Mouse (Mus musculus) intestine, postnatal 0 days (tissue): ENCODE measurements around the gene Alkbh5. TPM values are rescaled to one million over a fixed set of nuclear protein-coding genes. Genes with fewer than 3 reads are reported as not detected.
"Not testable (repeated sequence)": the region's sequence is repeated elsewhere in the genome, so short reads cannot be mapped to it uniquely, and the experiment has no call there.

Source experiments
- ATAC-seq: fragments of 200-750 bp; cut with Nextera tagmentation; 2 replicates; pipeline ENCODE4 v1.8.0; 2017; ENCODE audit warnings: mild to moderate bottlenecking, moderate TSS enrichment, moderate library complexity
- H3K27ac ChIP-seq: fragments of 300-500 bp; sonication (generic); 2 replicates; pipeline ENCODE4 v1.5.1; 2014; ENCODE audit warnings: mild to moderate bottlenecking, low read depth, low read length, moderate library complexity
- H3K27me3 ChIP-seq: fragments of 300-500 bp; sonication (generic); replicated peaks from 2 replicates; pipeline ENCODE4 v1.6.1; 2014; ENCODE audit warnings: low read length, mixed read lengths; ENCODE audit not compliant: control insufficient read depth, insufficient read depth
- H3K36me3 ChIP-seq: fragments of 300-500 bp; sonication (generic); 2 replicates; pipeline ENCODE4 v1.6.1; 2014; ENCODE audit warnings: mild to moderate bottlenecking, moderate library complexity; ENCODE audit not compliant: control insufficient read depth, insufficient read depth
- H3K4me1 ChIP-seq: fragments of 300-500 bp; sonication (generic); replicated peaks from 2 replicates; pipeline ENCODE4 v1.6.1; 2014; ENCODE audit warnings: antibody characterized with exemption, low read length, mixed read lengths; ENCODE audit not compliant: control insufficient read depth, insufficient read depth
- H3K4me2 ChIP-seq: fragments of 300-500 bp; sonication (generic); replicated peaks from 2 replicates; pipeline ENCODE4 v1.6.1; 2014; ENCODE audit warnings: low read depth, mild to moderate bottlenecking, moderate library complexity
- H3K4me3 ChIP-seq: fragments of 300-500 bp; sonication (generic); 2 replicates; pipeline ENCODE4 v1.5.1; 2014; ENCODE audit warnings: low read depth, low read length
- H3K9ac ChIP-seq: fragments of 300-500 bp; sonication (generic); 2 replicates; pipeline ENCODE4 v1.6.1; 2014; ENCODE audit warnings: mild to moderate bottlenecking, low read depth, low read length
- H3K9me3 ChIP-seq: fragments of 300-500 bp; sonication (generic); 2 replicates; pipeline ENCODE4 v1.6.1; 2016; ENCODE audit warnings: mixed run types; ENCODE audit not compliant: control insufficient read depth
- CTCF ChIP-seq: sonication (generic); IDR thresholded peaks from 2 replicates; pipeline ENCODE4 v1.5.1; 2016; ENCODE audit warnings: low read depth, mild to moderate bottlenecking, control low read depth, antibody characterized with exemption, moderate library complexity
- WGBS: fragments of 180-500 bp; shearing (Covaris S2); extraction: QIAGEN DNeasy Blood & Tissue Kit; methylation state at CpG from one replicate; pipeline ENCODE4 v1.1.7; 2014; 5-methylcytosine and 5-hydroxymethylcytosine counted together
- polyA plus RNA-seq: library from polyadenylated mRNA; unstranded; fragments of >200 nt; fragmentation: Nextera tagmentation; extraction: Ambion mirVana; gene quantifications from 2 replicates; pipeline ENCODE4 v1.2.1, GENCODE M21; 2015

The Alkbh5 gene
- polyA plus RNA-seq, 1 experiment from 2014 or later: 37.3 TPM

GRCm38 (mm10) chr11:60539540-60539939 is 3.4 kb downstream of the Alkbh5 start:
- peak overlapping the region; percentile 95 for H3K4me3 ChIP-seq
- peaks cover 8% of the 10 kb centered on the region; the same call in 1 of the 2 replicates for H3K4me1 ChIP-seq
- H3K9me3 ChIP-seq: no peaks in the 10 kb centered on the region
- H3K27me3 ChIP-seq: no peaks in the 10 kb centered on the region
- no peak for ATAC-seq
- H3K9ac ChIP-seq: peak overlapping the region; percentile 95; the same call in 1 of the 2 replicates
- H3K4me2 ChIP-seq: peak overlapping the region; percentile 91
- TF ChIP-seq CTCF: no peak
- peak overlapping the region; percentile 98; the same call in 1 of the 2 replicates for H3K27ac ChIP-seq
- 10% methylated on average over 2 of the region's 2 CpGs for WGBS
- peaks cover 17% of the 10 kb centered on the region; the same call in 1 of the 2 replicates for H3K36me3 ChIP-seq

GRCm38 (mm10) chr11:60540002-60540610 is 3.9 kb downstream of the Alkbh5 start:
- no peak for TF ChIP-seq CTCF
- peak overlapping the region; percentile 91 for H3K4me2 ChIP-seq
- H3K4me1 ChIP-seq: peaks cover 8% of the 10 kb centered on the region; the same call in 1 of the 2 replicates
- H3K27me3 ChIP-seq: no peaks in the 10 kb centered on the region
- peak overlapping the region; percentile 16; the same call in 1 of the 2 replicates for H3K27ac ChIP-seq
- 1% methylated on average over 4 of the region's 4 CpGs for WGBS
- no peaks in the 10 kb centered on the region for H3K9me3 ChIP-seq
- H3K9ac ChIP-seq: peak overlapping the region; percentile 45
- peaks cover 17% of the 10 kb centered on the region; the same call in 1 of the 2 replicates for H3K36me3 ChIP-seq
- no peak for ATAC-seq
- peak overlapping the region; percentile 95 for H3K4me3 ChIP-seq

GRCm38 (mm10) chr11:60540761-60541160 is 4.6 kb downstream of the Alkbh5 start:
- Histone ChIP-seq H3K36me3 (peaks cover 17% of the 10 kb centered on the region; the same call in 1 of the 2 replicates), H3K27ac (no peak overlapping the region; the same call in 1 of the 2 replicates)
- WGBS: 30% methylated on average over 2 of the region's 2 CpGs

GRCm38 (mm10) chr11:60541831-60542230 is 5.7 kb downstream of the Alkbh5 start:
- Histone ChIP-seq H3K9me3 (no peaks in the 10 kb centered on the region), H3K4me1 (peaks cover 8% of the 10 kb centered on the region; the same call in 1 of the 2 replicates), H3K4me3 (no peak overlapping the region), H3K9ac (no peak overlapping the region), H3K4me2 (0 out of 2 replicates have a peak overlapping the region, but pooled peaks have one; percentile 91), H3K36me3 (peaks cover 17% of the 10 kb centered on the region; the same call in 1 of the 2 replicates), H3K27ac (no peak overlapping the region), H3K27me3 (no peaks in the 10 kb centered on the region)
- ATAC-seq: no peak
- 74% methylated on average over 6 of the region's 6 CpGs for WGBS
- no peak for TF ChIP-seq CTCF

More at GRCm38 (mm10) chr11:60540761-60541160, 4.6 kb downstream of the Alkbh5 start:
- Histone ChIP-seq H3K9ac (no peak overlapping the region), H3K27me3 (no peaks in the 10 kb centered on the region), H3K9me3 (no peaks in the 10 kb centered on the region), H3K4me3 (peak overlapping the region; percentile 95), H3K4me2 (peak overlapping the region; percentile 91), H3K4me1 (peaks cover 8% of the 10 kb centered on the region; the same call in 1 of the 2 replicates)
- ATAC-seq: no peak
- TF ChIP-seq CTCF: no peak

GRCm38 (mm10) chr11:60543211-60543610 is 7.0 kb downstream of the Alkbh5 start:
- 80% methylated on average over 5 of the region's 5 CpGs for WGBS
- H3K4me2 ChIP-seq, H3K9me3 ChIP-seq, H3K4me3 ChIP-seq, H3K27me3 ChIP-seq, H3K4me1 ChIP-seq, H3K27ac ChIP-seq, H3K9ac ChIP-seq, ATAC-seq: not testable (repeated sequence)
- H3K36me3 ChIP-seq: peaks cover 25% of the 10 kb centered on the region

GRCm38 (mm10) chr11:60545433-60545832 is 9.3 kb downstream of the Alkbh5 start:
- TF ChIP-seq CTCF: no peak
- Histone ChIP-seq H3K4me3 (no peak overlapping the region), H3K4me1 (peaks cover 8% of the 10 kb centered on the region; the same call in 1 of the 2 replicates), H3K36me3 (peaks cover 44% of the 10 kb centered on the region), H3K27ac (no peak overlapping the region), H3K9me3 (no peaks in the 10 kb centered on the region), H3K4me2 (no peak overlapping the region), H3K9ac (no peak overlapping the region), H3K27me3 (no peaks in the 10 kb centered on the region)
- WGBS: 10% methylated on average over 4 of the region's 4 CpGs
- ATAC-seq: no peak
